Mouse (Mus musculus) testis, adult 2 months (tissue): ENCODE measurements around the gene Gm28729. TPM values are rescaled to one million over a fixed set of nuclear protein-coding genes. Genes with fewer than 3 reads are reported as not detected.

Experiments used
- H3K27ac ChIP-seq: fragments of 200-500 bp; 2 replicates; pipeline ENCODE4 v1.5.1; 2012; ENCODE audit warnings: low read depth, low read length; ENCODE audit not compliant: control insufficient read depth, insufficient read depth
- H3K27me3 ChIP-seq: fragments of 200-500 bp; 2 replicates; pipeline ENCODE4 v1.6.1; 2012; ENCODE audit warnings: mild to moderate bottlenecking, low read length, moderate library complexity; ENCODE audit not compliant: control insufficient read depth, insufficient read depth
- H3K36me3 ChIP-seq: fragments of 200-500 bp; 2 replicates; pipeline ENCODE4 v1.6.1; 2012; ENCODE audit warnings: mild to moderate bottlenecking, low read length; ENCODE audit not compliant: control insufficient read depth, insufficient read depth
- H3K4me1 ChIP-seq: fragments of 200-500 bp; 2 replicates; pipeline ENCODE4 v1.6.1; 2012; ENCODE audit warnings: low read length; ENCODE audit not compliant: control insufficient read depth, insufficient read depth
- H3K4me3 ChIP-seq: fragments of 200-500 bp; 2 replicates; pipeline ENCODE4 v1.5.1; 2012; ENCODE audit warnings: low read depth, mild to moderate bottlenecking, low read length, moderate library complexity, mixed read lengths; ENCODE audit not compliant: control insufficient read depth
- CTCF ChIP-seq: fragments of 200-500 bp; IDR thresholded peaks from 2 replicates; pipeline ENCODE4 v1.5.1; 2012; ENCODE audit warnings: low read depth, mild to moderate bottlenecking, inconsistent platforms, low read length, moderate library complexity; ENCODE audit not compliant: control insufficient read depth, insufficient read depth, insufficient replicate concordance
- POLR2A ChIP-seq: fragments of 200-500 bp; IDR thresholded peaks from 2 replicates; pipeline ENCODE4 v1.6.1; 2012; ENCODE audit warnings: low read depth, mild to moderate bottlenecking, inconsistent platforms, low read length, moderate library complexity; ENCODE audit not compliant: control insufficient read depth
- polyA plus RNA-seq: library from polyadenylated mRNA; depleted of rRNA; stranded (reverse); fragments of >200 nt; gene quantifications from 2 replicates; pipeline ENCODE4 v1.2.3, GENCODE M21; 2012

Gm28729 gene
- polyA plus RNA-seq, 1 experiment = 9.3 TPM

- Histone ChIP-seq H3K36me3 (no peaks in the 10 kb centered on the region), H3K27me3 (no peaks in the 10 kb centered on the region), H3K27ac (no peak overlapping the region), H3K4me1 (peaks cover 9% of the 10 kb centered on the region), H3K4me3 (no peak overlapping the region)
- TF ChIP-seq CTCF (no peak), POLR2A (no peak)
Observed at GRCm38 (mm10) chr9:96535431-96535830, 10.4 kb upstream of the Gm28729 start.

DNA sequence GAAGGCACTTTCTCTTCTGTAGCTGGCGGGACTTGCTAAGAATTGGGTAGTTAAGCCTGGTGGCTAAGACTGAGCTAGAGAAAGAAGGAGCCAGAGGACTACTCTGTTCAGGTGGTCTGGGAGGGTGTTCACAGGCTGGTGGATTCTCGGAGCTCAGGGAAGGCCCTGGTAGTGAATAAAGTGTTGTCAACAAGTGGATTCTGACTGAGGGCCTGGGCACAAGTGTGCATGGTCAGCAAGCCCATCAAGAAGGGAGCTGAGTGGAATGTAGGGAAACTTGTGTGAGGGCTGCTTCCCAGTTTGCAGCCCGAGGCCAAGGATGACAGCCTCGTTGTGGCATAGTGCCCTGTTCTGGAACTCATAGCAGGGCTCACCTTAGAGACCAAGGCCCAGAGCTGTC is 9.2 kb upstream of the Gm28729 start:
- TF ChIP-seq CTCF = no peak
- TF ChIP-seq POLR2A = no peak
- Histone ChIP-seq H3K36me3 (no peaks in the 10 kb centered on the region), H3K4me1 (peaks cover 9% of the 10 kb centered on the region), H3K27me3 (no peaks in the 10 kb centered on the region), H3K27ac (no peak overlapping the region), H3K4me3 (no peak overlapping the region)

DNA sequence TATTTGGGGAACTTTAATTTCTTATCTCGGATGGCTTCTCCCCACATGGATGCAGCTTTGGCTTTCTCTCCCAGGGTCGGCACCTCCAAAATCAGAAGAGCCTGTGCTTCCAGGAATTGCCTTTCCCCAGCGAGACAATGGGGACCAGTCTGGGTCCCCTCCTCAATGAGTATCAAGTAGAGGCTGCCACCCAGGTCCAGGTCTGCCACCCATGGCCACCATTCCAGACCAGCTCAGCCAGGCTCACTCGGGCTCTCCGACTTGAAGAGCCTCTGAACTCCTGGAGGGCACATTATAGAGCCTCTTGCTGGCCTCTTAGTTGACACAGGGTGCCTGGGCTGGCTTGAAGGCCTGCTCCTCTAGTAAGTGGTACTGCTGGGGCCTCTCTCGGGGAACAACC is 8.4 kb upstream of the Gm28729 start:
- Histone ChIP-seq H3K27me3 (no peaks in the 10 kb centered on the region), H3K27ac (no peak overlapping the region), H3K36me3 (no peaks in the 10 kb centered on the region), H3K4me1 (peaks cover 7% of the 10 kb centered on the region), H3K4me3 (no peak overlapping the region)
- TF ChIP-seq CTCF (no peak), POLR2A (no peak)

GRCm38 (mm10) chr9:96532531-96532930 is 7.5 kb upstream of the Gm28729 start:
- peaks cover 6% of the 10 kb centered on the region for H3K4me1 ChIP-seq
- H3K36me3 ChIP-seq = no peaks in the 10 kb centered on the region
- TF ChIP-seq POLR2A (no peak), CTCF (no peak)
- no peak overlapping the region for H3K4me3 ChIP-seq
- H3K27ac ChIP-seq = no peak overlapping the region
- no peaks in the 10 kb centered on the region for H3K27me3 ChIP-seq

DNA sequence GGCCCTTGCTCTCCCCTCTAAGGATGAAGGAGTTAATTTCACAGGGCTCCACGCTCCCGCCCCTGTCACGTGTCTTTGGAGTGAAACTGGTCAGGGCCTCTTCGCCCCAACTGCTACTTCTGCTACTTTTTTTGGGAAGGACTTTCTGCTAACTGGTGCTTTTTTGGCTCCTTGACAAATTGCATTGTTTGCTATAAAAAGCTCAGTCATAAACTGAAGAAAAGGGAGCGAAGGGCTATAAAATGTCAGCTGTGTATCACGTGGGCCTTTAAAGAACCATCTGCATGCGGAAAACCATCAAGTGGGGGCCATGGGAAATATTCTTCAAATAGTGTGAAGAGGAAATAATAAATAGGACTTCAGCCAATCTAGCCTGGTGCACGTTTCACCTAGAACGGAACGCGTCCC is 5.6 kb upstream of the Gm28729 start:
- H3K4me1 ChIP-seq = no peaks in the 10 kb centered on the region; the same call in 1 of the 2 replicates
- no peaks in the 10 kb centered on the region for H3K36me3 ChIP-seq
- H3K27ac ChIP-seq = no peak overlapping the region
- no peaks in the 10 kb centered on the region for H3K27me3 ChIP-seq
- TF ChIP-seq POLR2A = no peak
- no peak for TF ChIP-seq CTCF
- no peak overlapping the region for H3K4me3 ChIP-seq

GRCm38 (mm10) chr9:96529961-96530673 is 5.1 kb upstream of the Gm28729 start:
- no peak for TF ChIP-seq CTCF
- TF ChIP-seq POLR2A = no peak

DNA sequence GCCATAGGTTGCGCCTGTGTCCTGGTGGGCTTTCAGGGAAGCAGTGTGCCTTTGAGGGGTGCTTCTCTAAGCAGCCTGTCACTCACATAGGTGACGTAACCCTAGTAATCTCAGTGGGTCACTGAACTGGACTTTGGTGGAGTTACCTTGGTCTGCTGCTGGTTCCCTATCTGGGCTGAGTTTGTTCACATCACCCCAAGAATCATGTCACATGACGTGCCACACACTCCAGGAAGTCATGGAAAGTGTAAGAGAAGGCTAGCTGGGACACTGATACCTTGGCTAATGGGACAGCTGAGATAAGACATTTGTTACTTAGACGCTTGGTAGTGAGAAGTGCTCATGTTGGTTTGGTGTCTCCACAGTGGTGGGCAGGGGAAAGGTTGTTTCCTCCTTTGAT is 947 bp upstream of the Gm28729 start:
- TF ChIP-seq POLR2A = no peak
- TF ChIP-seq CTCF = no peak
- Histone ChIP-seq H3K27me3 (no peaks in the 10 kb centered on the region), H3K4me1 (peaks cover 7% of the 10 kb centered on the region)

More at GRCm38 (mm10) chr9:96529961-96530673, 5.1 kb upstream of the Gm28729 start:
- H3K27ac ChIP-seq = no peak overlapping the region
- H3K4me1 ChIP-seq = peaks cover 4% of the 10 kb centered on the region
- H3K4me3 ChIP-seq = no peak overlapping the region
- H3K36me3 ChIP-seq = no peaks in the 10 kb centered on the region
- no peaks in the 10 kb centered on the region for H3K27me3 ChIP-seq

More for the DNA sequence above, 947 bp upstream of the Gm28729 start:
- peak overlapping the region; percentile 64 for H3K4me3 ChIP-seq
- no peak overlapping the region for H3K27ac ChIP-seq
- no peaks in the 10 kb centered on the region for H3K36me3 ChIP-seq
